Mouse (Mus musculus): ENCODE data around the gene Il1rl2.
"Not testable (repeated sequence)": the region's sequence is repeated elsewhere in the genome, so short reads cannot be mapped to it uniquely, and the experiment has no call there.

- TF ChIP-seq EP300 (optimal IDR thresholded peaks at IDR 0.05); CTCF (IDR thresholded peaks at IDR 0.05; ENCODE audit: low read depth): not testable (repeated sequence)
These were observed 20.1 kb upstream of the Il1rl2 start for GRCm38 (mm10) chr1:40304321-40304720.
